Mouse (Mus musculus) liver, adult 2 months (tissue): ENCODE measurements around the gene Stpg1.

Source experiments
- CTCF ChIP-seq: fragments of 200-500 bp; IDR thresholded peaks from 2 replicates; pipeline ENCODE4 v1.5.1; 2011; ENCODE audit warnings: low read depth, low read length, control low read depth
- POLR2A ChIP-seq: fragments of 200-500 bp; IDR thresholded peaks from 2 replicates; pipeline ENCODE4 v1.6.1; 2011; ENCODE audit warnings: low read length, control low read depth; ENCODE audit not compliant: insufficient read depth; ENCODE audit errors: extremely low read depth

- no peak for TF ChIP-seq CTCF
- no peak for TF ChIP-seq POLR2A
Measured at GRCm38 (mm10) chr4:135489256-135489655, 5.3 kb upstream of the Stpg1 start.
